Mouse (Mus musculus) hindbrain, embryonic 16.5 days (tissue): ENCODE data around the gene Pp2d1. TPM values are rescaled to one million over a fixed set of nuclear protein-coding genes. Genes with fewer than 3 reads are reported as not detected.
"Not testable (repeated sequence)": the region's sequence is repeated elsewhere in the genome, so short reads cannot be mapped to it uniquely, and the experiment has no call there.

ENCODE experiments used
- ATAC-seq: fragments of 200-750 bp; cut with Nextera tagmentation; 2 replicates; pipeline ENCODE4 v1.8.0; 2017; ENCODE audit warnings: moderate TSS enrichment, moderate library complexity
- H3K27ac ChIP-seq: fragments of 300-500 bp; sonication (generic); 2 replicates; pipeline ENCODE4 v1.5.1; 2014; ENCODE audit warnings: low read depth, mild to moderate bottlenecking, control low read depth, low read length, moderate library complexity
- H3K27me3 ChIP-seq: fragments of 300-500 bp; sonication (generic); replicated peaks from 2 replicates; pipeline ENCODE4 v1.6.1; 2014; ENCODE audit warnings: low read length; ENCODE audit not compliant: control insufficient read depth, insufficient read depth
- H3K36me3 ChIP-seq: fragments of 300-500 bp; sonication (generic); 2 replicates; pipeline ENCODE4 v1.6.1; 2014; ENCODE audit warnings: mild to moderate bottlenecking, low read length, moderate library complexity, mixed read lengths; ENCODE audit not compliant: control insufficient read depth, insufficient read depth
- H3K4me1 ChIP-seq: fragments of 300-500 bp; sonication (generic); 2 replicates; pipeline ENCODE4 v1.6.1; 2014; ENCODE audit warnings: low read depth, low read length; ENCODE audit not compliant: control insufficient read depth, insufficient read depth
- H3K4me2 ChIP-seq: fragments of 300-500 bp; sonication (generic); 2 replicates; pipeline ENCODE4 v1.6.1; 2014; ENCODE audit warnings: mild to moderate bottlenecking, low read length, control low read depth, moderate library complexity
- H3K4me3 ChIP-seq: fragments of 300-500 bp; sonication (generic); 2 replicates; pipeline ENCODE4 v1.5.1; 2014; ENCODE audit warnings: mild to moderate bottlenecking, low read length, control low read depth, moderate library complexity
- H3K9ac ChIP-seq: fragments of 300-500 bp; sonication (generic); 2 replicates; pipeline ENCODE4 v1.6.1; 2014; ENCODE audit warnings: low read depth, mild to moderate bottlenecking, control low read depth, low read length, moderate library complexity
- H3K9me3 ChIP-seq: fragments of 300-500 bp; sonication (generic); 2 replicates; pipeline ENCODE4 v1.6.1; 2014; ENCODE audit warnings: mild to moderate bottlenecking, low read length, moderate library complexity; ENCODE audit not compliant: control insufficient read depth
- WGBS: fragments of 180-500 bp; shearing (Covaris S2); extraction: QIAGEN DNeasy Blood & Tissue Kit; methylation state at CpG from one replicate; pipeline ENCODE4 v1.1.7; 2014; 5-methylcytosine and 5-hydroxymethylcytosine counted together
- polyA plus RNA-seq: library from polyadenylated mRNA; unstranded; fragments of >200 nt; fragmentation: Nextera tagmentation; extraction: Ambion mirVana; gene quantifications from 2 replicates; pipeline ENCODE4 v1.2.1, GENCODE M21; 2015

Pp2d1 gene
- polyA plus RNA-seq: 0.28 and 0.35 TPM in 2 replicates

GRCm38 (mm10) chr17:53539351-53539750, at the start of gene Pp2d1:
Gene Pp2d1, minus strand, starts transcription at chr17:53539451.
- not testable (repeated sequence) for H3K9ac ChIP-seq, H3K27ac ChIP-seq, H3K9me3 ChIP-seq, H3K4me2 ChIP-seq, H3K4me3 ChIP-seq, H3K4me1 ChIP-seq, H3K36me3 ChIP-seq, H3K27me3 ChIP-seq, ATAC-seq
- WGBS: 86% methylated on average over 2 of the region's 2 CpGs

- no peak for ATAC-seq
- H3K36me3 ChIP-seq: no peaks in the 10 kb centered on the region
- peaks cover 14% of the 10 kb centered on the region for H3K4me1 ChIP-seq
- no peak overlapping the region for H3K9ac ChIP-seq
- 89% methylated on average over 9 of the region's 9 CpGs for WGBS
- no peak overlapping the region for H3K27ac ChIP-seq
- no peaks in the 10 kb centered on the region for H3K9me3 ChIP-seq
- H3K4me3 ChIP-seq: no peak overlapping the region
- no peak overlapping the region for H3K4me2 ChIP-seq
- H3K27me3 ChIP-seq: no peaks in the 10 kb centered on the region
Observed at GRCm38 (mm10) chr17:53588097-53588855, 49.0 kb upstream of the Pp2d1 start.

GRCm38 (mm10) chr17:53587074-53587851, 48.0 kb upstream of the Pp2d1 start:
- peak; percentile 79 for ATAC-seq
- Histone ChIP-seq H3K36me3 (no peaks in the 10 kb centered on the region), H3K27ac (peak overlapping the region; percentile 45; the same call in 1 of the 2 replicates), H3K4me2 (peak overlapping the region; percentile 22), H3K27me3 (no peaks in the 10 kb centered on the region), H3K4me1 (peaks cover 14% of the 10 kb centered on the region), H3K4me3 (no peak overlapping the region), H3K9ac (no peak overlapping the region), H3K9me3 (no peaks in the 10 kb centered on the region)
- 25% methylated on average over 14 of the region's 14 CpGs for WGBS

- Histone ChIP-seq H3K9me3 (no peaks in the 10 kb centered on the region), H3K27me3 (no peaks in the 10 kb centered on the region), H3K27ac (no peak overlapping the region), H3K4me1 (peaks cover 14% of the 10 kb centered on the region), H3K9ac (no peak overlapping the region), H3K4me3 (no peak overlapping the region), H3K4me2 (no peak overlapping the region), H3K36me3 (no peaks in the 10 kb centered on the region)
- WGBS: 88% methylated on average over 11 of the region's 11 CpGs
- ATAC-seq: no peak
Observed at GRCm38 (mm10) chr17:53583846-53584579, 44.8 kb upstream of the Pp2d1 start.

- 84% methylated on average over 7 of the region's 7 CpGs for WGBS
- H3K9ac ChIP-seq: no peak overlapping the region
- H3K9me3 ChIP-seq: no peaks in the 10 kb centered on the region
- H3K27me3 ChIP-seq: no peaks in the 10 kb centered on the region
- H3K4me3 ChIP-seq: no peak overlapping the region
- peaks cover 13% of the 10 kb centered on the region for H3K4me1 ChIP-seq
- no peak overlapping the region for H3K4me2 ChIP-seq
- H3K27ac ChIP-seq: no peak overlapping the region
- no peaks in the 10 kb centered on the region for H3K36me3 ChIP-seq
- ATAC-seq: no peak
Observed at GRCm38 (mm10) chr17:53582805-53583204, 43.6 kb upstream of the Pp2d1 start.

GRCm38 (mm10) chr17:53582026-53582585, 42.9 kb upstream of the Pp2d1 start:
- Histone ChIP-seq H3K4me1 (peaks cover 6% of the 10 kb centered on the region), H3K27me3 (no peaks in the 10 kb centered on the region), H3K9me3 (no peaks in the 10 kb centered on the region), H3K4me2 (no peak overlapping the region), H3K4me3 (no peak overlapping the region), H3K9ac (no peak overlapping the region), H3K27ac (no peak overlapping the region), H3K36me3 (no peaks in the 10 kb centered on the region)
- 73% methylated on average over 4 of the region's 4 CpGs for WGBS
- ATAC-seq: no peak

- H3K36me3 ChIP-seq: no peaks in the 10 kb centered on the region
- no peaks in the 10 kb centered on the region for H3K4me1 ChIP-seq
- H3K4me2 ChIP-seq: no peak overlapping the region
- no peak overlapping the region for H3K27ac ChIP-seq
- H3K4me3 ChIP-seq: no peak overlapping the region
- ATAC-seq: no peak
- no peaks in the 10 kb centered on the region for H3K9me3 ChIP-seq
- H3K9ac ChIP-seq: no peak overlapping the region
- H3K27me3 ChIP-seq: no peaks in the 10 kb centered on the region
- 81% methylated on average over 3 of the region's 3 CpGs for WGBS
Observed at GRCm38 (mm10) chr17:53580237-53580636, 41.0 kb upstream of the Pp2d1 start.

- H3K27me3 ChIP-seq: no peaks in the 10 kb centered on the region
- WGBS: 62% methylated on average over 4 of the region's 4 CpGs
- no peaks in the 10 kb centered on the region for H3K36me3 ChIP-seq
- no peaks in the 10 kb centered on the region for H3K9me3 ChIP-seq
- no peak overlapping the region for H3K9ac ChIP-seq
- no peak overlapping the region for H3K4me2 ChIP-seq
- no peaks in the 10 kb centered on the region for H3K4me1 ChIP-seq
- no peak for ATAC-seq
- H3K27ac ChIP-seq: no peak overlapping the region
- H3K4me3 ChIP-seq: no peak overlapping the region
Observed at GRCm38 (mm10) chr17:53579612-53580011, 40.4 kb upstream of the Pp2d1 start.
